Mouse (Mus musculus): ENCODE data around the gene 6430531B16Rik.
A peak's percentile ranks its signal among the peaks of the same experiment; 100 is the strongest.

6430531B16Rik gene

GRCm38 (mm10) chr7:139937810-139938209 lies 40.7 kb downstream of the 6430531B16Rik start:
- DNase-seq (ENCODE audit: extremely low spot score): no peak

DNA sequence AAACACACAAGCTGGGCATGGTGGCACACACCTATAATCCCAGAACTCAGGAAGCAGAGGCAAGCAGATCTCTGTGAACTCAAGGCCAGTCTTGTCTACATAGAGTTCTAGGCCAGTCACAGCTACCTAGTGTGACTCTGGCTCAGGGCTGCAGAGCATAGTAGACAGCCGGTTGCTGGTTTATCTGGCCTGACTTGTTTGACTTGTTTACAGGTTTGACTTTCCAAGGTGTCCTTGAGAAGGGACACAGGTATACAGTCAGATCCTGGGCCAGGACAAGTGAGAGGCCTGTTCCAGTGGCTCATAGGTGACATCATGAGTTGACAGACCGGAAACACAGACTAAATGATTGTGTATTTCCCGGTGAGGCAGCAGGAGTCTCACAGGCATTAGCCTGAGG lies 41.4 kb downstream of the 6430531B16Rik start:
- no peak for DNase-seq (ENCODE audit: extremely low spot score)

- no peak for DNase-seq (ENCODE audit: extremely low spot score)
Observed at GRCm38 (mm10) chr7:139936705-139937104, 41.9 kb downstream of the 6430531B16Rik start.

DNA sequence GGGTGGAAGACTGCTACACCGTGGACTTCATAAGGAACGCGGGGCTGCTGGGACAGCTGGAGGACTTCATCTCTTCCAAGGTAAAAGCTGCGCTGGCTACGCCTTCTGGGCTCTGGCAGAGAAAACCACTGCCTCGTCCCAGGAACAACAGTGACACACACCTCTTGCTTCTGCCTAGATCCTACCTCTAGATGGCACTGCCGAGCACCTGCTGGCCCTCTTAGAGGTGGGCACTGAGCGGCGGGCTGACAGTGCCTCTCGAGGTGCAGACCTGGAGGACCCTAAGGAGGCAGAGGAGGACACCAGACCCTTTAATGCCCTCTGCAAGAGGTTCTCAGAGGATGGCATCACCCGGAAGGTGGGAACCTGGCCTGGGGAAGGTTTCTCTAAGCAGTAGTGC lies 47.8 kb downstream of the 6430531B16Rik start:
- DNase-seq (ENCODE audit: extremely low spot score): peak; percentile 55

All from embryo, embryonic 9.5 days (tissue).